14 mouse cellular contexts compared by ENCODE assay signal in genomic region chr9:108271941-108272340, GRCm38 (mm10). TPM values are rescaled to one million over a fixed set of nuclear protein-coding genes. Genes with fewer than 3 reads are reported as not detected.
DNase-seq lines count a peak whose midpoint lies in the region; ATAC-seq lines count a peak whose summit lies in the region.
"Had no signal": no experiment of that assay in that cellular context is flagged by ENCODE, and none has a peak within 500 bp of the region (broad histone marks: within the 10 kb centered on the region; RNA-seq: fewer than 3 reads in every experiment).

No protein-coding gene starts in this region.

- H3K27me3 ChIP-seq in stomach, embryonic 16.5 days (ENCODE audit: control insufficient read depth, insufficient read depth, low read length), result no peaks in the 10 kb centered on the region
- H3K27me3 ChIP-seq: hindbrain, embryonic 12.5 days; midbrain, embryonic 12.5 days; Patski had no signal

- 31% methylated on average over 2 of the region's 2 CpGs for WGBS in stomach, embryonic 16.5 days

- intact Hi-C loops in gastrocnemius, postnatal 36 days (cut with DNase I), result no loop called here

- no peak overlapping the region for H3K4me2 ChIP-seq in stomach, embryonic 16.5 days (ENCODE audit: low read depth, low read length)
- H3K4me2 ChIP-seq: hindbrain, embryonic 12.5 days; midbrain, embryonic 12.5 days had no signal

- H3K9me3 ChIP-seq in stomach, embryonic 16.5 days (replicated peaks; ENCODE audit: control insufficient read depth, low read length), result no peaks in the 10 kb centered on the region
- H3K9me3 ChIP-seq: forebrain, embryonic 10.5 days; hindbrain, embryonic 12.5 days; midbrain, embryonic 12.5 days had no signal

- H3K36me3 ChIP-seq in stomach, embryonic 16.5 days (ENCODE audit: control insufficient read depth, insufficient read depth, low read length), result no peaks in the 10 kb centered on the region
- H3K36me3 ChIP-seq: forebrain, embryonic 10.5 days; hindbrain, embryonic 12.5 days; midbrain, embryonic 12.5 days had no signal

- H3K9ac ChIP-seq in stomach, embryonic 16.5 days (ENCODE audit: low read length), result no peak overlapping the region
- H3K9ac ChIP-seq: hindbrain, embryonic 12.5 days; midbrain, embryonic 12.5 days had no signal

- peak; percentile 35 for DNase-seq in embryo, embryonic 10.5 days (ENCODE audit: low spot score)
- no peak for DNase-seq in embryo, embryonic 10 days (ENCODE audit: low spot score)
- peak; percentile 55 for DNase-seq in kidney, adult 9 months
- DNase-seq in kidney, adult 8-10 months, result no peak
- DNase-seq in kidney, postnatal 10 days, result peak; percentile 44
- no peak for DNase-seq in gastrocnemius, postnatal 36 days
- no peak for DNase-seq in right cerebral cortex, adult 2 months (ENCODE audit: low spot score in 2 of 2)
- DNase-seq: cerebellum, adult 18-20 months; lung, postnatal 10 days had no signal

- 0 out of 2 replicates have a peak, but pooled peaks have one; percentile 5 for ATAC-seq in stomach, embryonic 16.5 days (ENCODE audit: insufficient read depth, low FRiP score)
- ATAC-seq: Patski had no signal

- H3K4me3 ChIP-seq in stomach, embryonic 16.5 days (replicated peaks; ENCODE audit: low read length), result no peak overlapping the region
- H3K4me3 ChIP-seq: forebrain, embryonic 10.5 days; hindbrain, embryonic 12.5 days; midbrain, embryonic 12.5 days had no signal

- H3K4me1 ChIP-seq in stomach, embryonic 16.5 days (ENCODE audit: control insufficient read depth, insufficient read depth, low read length), result peaks cover 11% of the 10 kb centered on the region; the same call in 1 of the 2 replicates
- H3K4me1 ChIP-seq: hindbrain, embryonic 12.5 days; midbrain, embryonic 12.5 days had no signal

- no peak overlapping the region for H3K27ac ChIP-seq in stomach, embryonic 16.5 days (ENCODE audit: low read length)
- H3K27ac ChIP-seq: hindbrain, embryonic 12.5 days; midbrain, embryonic 12.5 days had no signal

RNA-seq across cellular contexts. Expression of gene Dag1, which starts 8.2 kb away (rescaled TPM):
- polyA plus RNA-seq in stomach, embryonic 16.5 days (2015; fragmentation: Nextera tagmentation; extraction: Ambion mirVana), result 90.8 and 91.8 TPM in 2 replicates
- 100 to 1,000 TPM; 170 to 174 TPM for total RNA-seq in gastrocnemius, postnatal 36 days (2021)

RNA-seq across cellular contexts. Expression of gene Nicn1, which starts 18.3 kb away (rescaled TPM):
- 33.1 and 36.1 TPM in 2 replicates for polyA plus RNA-seq in stomach, embryonic 16.5 days (2015; fragmentation: Nextera tagmentation; extraction: Ambion mirVana)
- total RNA-seq in gastrocnemius, postnatal 36 days (2021), result 10 to 100 TPM in 1 of 2 experiments, 1 to 10 TPM in 1; 9.4 to 11.4 TPM

RNA-seq across cellular contexts. Expression of gene Amt, which starts 24.7 kb away (rescaled TPM):
- 18.8 and 21.6 TPM in 2 replicates for polyA plus RNA-seq in stomach, embryonic 16.5 days (2015; fragmentation: Nextera tagmentation; extraction: Ambion mirVana)
- 1 to 10 TPM in 1 of 2 experiments, under 1 TPM in 1; 0.94 to 1.3 TPM for total RNA-seq in gastrocnemius, postnatal 36 days (2021)

RNA-seq across cellular contexts. Expression of gene Rhoa, which starts 34.0 kb away (rescaled TPM):
- 493 and 511 TPM in 2 replicates for polyA plus RNA-seq in stomach, embryonic 16.5 days (2015; fragmentation: Nextera tagmentation; extraction: Ambion mirVana)
- 10 to 100 TPM; 97.0 to 97.5 TPM for total RNA-seq in gastrocnemius, postnatal 36 days (2021)

RNA-seq across cellular contexts. Expression of gene Tcta, which starts 34.0 kb away (rescaled TPM):
- polyA plus RNA-seq in stomach, embryonic 16.5 days (2015; fragmentation: Nextera tagmentation; extraction: Ambion mirVana), result 46.8 and 46.9 TPM in 2 replicates
- 10 to 100 TPM; 24.9 to 25.1 TPM for total RNA-seq in gastrocnemius, postnatal 36 days (2021)

Comparison
In these comparisons a context has a peak if more than half of its experiments do, and no peak if none do; other contexts are left out.
1. DNase-seq: peak in embryo, embryonic 10.5 days (single experiment), kidney, adult 9 months (single experiment) and kidney, postnatal 10 days (single experiment); none in embryo, embryonic 10 days (single experiment), kidney, adult 8-10 months (0 of 2), gastrocnemius, postnatal 36 days (0 of 2) and right cerebral cortex, adult 2 months (0 of 2).